Comparison of ENCODE assay signal across 12 mouse cellular contexts in the genomic region with DNA sequence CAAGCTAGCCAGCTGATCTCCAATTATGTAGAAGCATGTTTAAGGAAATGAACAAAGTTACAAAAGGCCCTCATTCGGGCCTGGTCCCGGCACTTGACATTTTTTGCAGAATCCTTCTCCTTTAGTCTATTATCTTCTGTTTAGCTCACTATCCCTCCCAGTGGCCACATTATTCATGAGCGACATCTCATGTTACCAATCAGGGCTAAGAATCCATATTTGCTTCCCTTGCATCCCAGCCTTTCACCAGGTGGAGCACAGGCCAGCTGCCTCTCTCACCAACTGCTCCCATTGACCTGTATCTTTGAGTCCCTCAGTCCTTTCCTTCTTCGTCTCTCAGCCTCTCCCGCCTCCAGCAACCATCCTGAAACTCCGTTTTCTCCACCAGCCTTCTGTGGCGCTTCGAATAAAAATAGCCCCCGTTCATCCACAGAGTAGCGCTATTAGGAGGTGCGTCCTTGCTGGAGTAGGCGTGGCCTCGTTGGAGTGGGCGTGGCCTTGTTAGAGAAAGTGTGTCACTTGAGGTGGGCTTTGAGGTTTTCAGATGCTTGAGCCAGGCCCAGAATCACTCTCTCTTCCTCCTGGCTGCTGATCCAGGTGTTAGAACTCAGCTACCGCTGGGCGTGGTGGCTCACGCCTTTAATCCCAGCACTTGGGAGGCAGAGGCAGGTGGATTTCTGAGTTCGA.
"Had no signal": no experiment of that assay in that cellular context is flagged by ENCODE, and none has a peak within 500 bp of the region (broad histone marks: within the 10 kb centered on the region; RNA-seq: fewer than 3 reads in every experiment).

No protein-coding gene starts in this region.

- H3K36me3 ChIP-seq: limb, embryonic 13.5 days; midbrain, embryonic 12.5 days had no signal

- H3K27me3 ChIP-seq: limb, embryonic 13.5 days; midbrain, embryonic 12.5 days had no signal

- H3K4me3 ChIP-seq: limb, embryonic 13.5 days; midbrain, embryonic 12.5 days had no signal

- H3K4me1 ChIP-seq: limb, embryonic 13.5 days had no signal

- H3K9me3 ChIP-seq: limb, embryonic 13.5 days; midbrain, embryonic 12.5 days had no signal

- ATAC-seq: midbrain, embryonic 16.5 days had no signal

- DNase-seq: kidney, adult 11 months; kidney, adult 9 months; kidney, postnatal 36 days; left cerebral cortex, postnatal 4 days; lung, adult 18-20 months; right cerebral cortex, postnatal 4 days; spleen, adult 18-20 months; thymus, adult 18-20 months; thymus, postnatal 36 days had no signal
